Mouse (Mus musculus): ENCODE results near the gene Npy. TPM values are rescaled to one million over a fixed set of nuclear protein-coding genes. Genes with fewer than 3 reads are reported as not detected.

Npy gene
- polyA plus RNA-seq, 1 experiment, result 18.1 TPM

- Histone ChIP-seq H3K4me1 (ENCODE audit: control insufficient read depth, insufficient read depth, insufficient read length, low read length) (peaks cover 3% of the 10 kb centered on the region; the same call in 1 of the 2 replicates), H3K36me3 (ENCODE audit: control insufficient read depth, insufficient read depth, low read length) (no peaks in the 10 kb centered on the region), H3K4me3 (ENCODE audit: low read depth, low read length) (no peak overlapping the region), H3K27ac (ENCODE audit: insufficient read depth, low read depth, low read length) (no peak overlapping the region), H3K27me3 (ENCODE audit: control insufficient read depth, insufficient read depth, low read length) (no peaks in the 10 kb centered on the region)
- no peak for TF ChIP-seq POLR2A (IDR thresholded peaks at IDR 0.05; ENCODE audit: low read depth, low read length)
- no peak for TF ChIP-seq CTCF (IDR thresholded peaks at IDR 0.05; ENCODE audit: extremely low read depth, insufficient read length, insufficient replicate concordance, low read depth, low read length)
- 36% methylated on average over 7 of the region's 7 CpGs for WGBS
Observed at GRCm38 (mm10) chr6:49782679-49783078, 39.8 kb upstream of the Npy start.

- 80% methylated on average over 12 of the region's 12 CpGs for WGBS
Observed at GRCm38 (mm10) chr6:49792524-49792923, 30.0 kb upstream of the Npy start.

GRCm38 (mm10) chr6:49804105-49804504 lies 18.4 kb upstream of the Npy start:
- Histone ChIP-seq H3K4me3 (ENCODE audit: low read depth, low read length) (no peak overlapping the region), H3K36me3 (ENCODE audit: control insufficient read depth, insufficient read depth, low read length) (no peaks in the 10 kb centered on the region), H3K27ac (ENCODE audit: insufficient read depth, low read depth, low read length) (no peak overlapping the region), H3K27me3 (ENCODE audit: control insufficient read depth, insufficient read depth, low read length) (no peaks in the 10 kb centered on the region; the same call in 1 of the 2 replicates), H3K4me1 (ENCODE audit: control insufficient read depth, insufficient read depth, insufficient read length, low read length) (no peaks in the 10 kb centered on the region)
- 42% methylated on average over 8 of the region's 8 CpGs for WGBS
- TF ChIP-seq CTCF (IDR thresholded peaks at IDR 0.05; ENCODE audit: extremely low read depth, insufficient read length, insufficient replicate concordance, low read depth, low read length) (no peak), POLR2A (IDR thresholded peaks at IDR 0.05; ENCODE audit: low read depth, low read length) (no peak)

More at GRCm38 (mm10) chr6:49792524-49792923, 30.0 kb upstream of the Npy start:
- no peaks in the 10 kb centered on the region for H3K27me3 ChIP-seq (ENCODE audit: control insufficient read depth, insufficient read depth, low read length)
- no peak for TF ChIP-seq CTCF (IDR thresholded peaks at IDR 0.05; ENCODE audit: extremely low read depth, insufficient read length, insufficient replicate concordance, low read depth, low read length)
- no peak for TF ChIP-seq POLR2A (IDR thresholded peaks at IDR 0.05; ENCODE audit: low read depth, low read length)
- H3K4me3 ChIP-seq (ENCODE audit: low read depth, low read length), result no peak overlapping the region
- no peaks in the 10 kb centered on the region for H3K36me3 ChIP-seq (ENCODE audit: control insufficient read depth, insufficient read depth, low read length)
- H3K4me1 ChIP-seq (ENCODE audit: control insufficient read depth, insufficient read depth, insufficient read length, low read length), result no peaks in the 10 kb centered on the region
- H3K27ac ChIP-seq (ENCODE audit: insufficient read depth, low read depth, low read length), result no peak overlapping the region

- TF ChIP-seq CTCF (IDR thresholded peaks at IDR 0.05; ENCODE audit: extremely low read depth, insufficient read length, insufficient replicate concordance, low read depth, low read length) (no peak), POLR2A (IDR thresholded peaks at IDR 0.05; ENCODE audit: low read depth, low read length) (no peak)
- 48% methylated on average over 13 of the region's 13 CpGs for WGBS
- H3K4me3 ChIP-seq (ENCODE audit: low read depth, low read length), result no peak overlapping the region
Observed at GRCm38 (mm10) chr6:49808076-49808475, 14.4 kb upstream of the Npy start.

GRCm38 (mm10) chr6:49817183-49817582 lies 5.3 kb upstream of the Npy start:
- Histone ChIP-seq H3K27me3 (ENCODE audit: control insufficient read depth, insufficient read depth, low read length) (peaks cover 8% of the 10 kb centered on the region), H3K36me3 (ENCODE audit: control insufficient read depth, insufficient read depth, low read length) (no peaks in the 10 kb centered on the region), H3K4me3 (ENCODE audit: low read depth, low read length) (no peak overlapping the region), H3K27ac (ENCODE audit: insufficient read depth, low read depth, low read length) (no peak overlapping the region), H3K4me1 (ENCODE audit: control insufficient read depth, insufficient read depth, insufficient read length, low read length) (no peaks in the 10 kb centered on the region)
- 65% methylated on average over 5 of the region's 5 CpGs for WGBS
- TF ChIP-seq POLR2A (IDR thresholded peaks at IDR 0.05; ENCODE audit: low read depth, low read length) (no peak), CTCF (IDR thresholded peaks at IDR 0.05; ENCODE audit: extremely low read depth, insufficient read length, insufficient replicate concordance, low read depth, low read length) (no peak)

More at GRCm38 (mm10) chr6:49808076-49808475, 14.4 kb upstream of the Npy start:
- Histone ChIP-seq H3K4me1 (ENCODE audit: control insufficient read depth, insufficient read depth, insufficient read length, low read length) (no peaks in the 10 kb centered on the region), H3K36me3 (ENCODE audit: control insufficient read depth, insufficient read depth, low read length) (no peaks in the 10 kb centered on the region), H3K27ac (ENCODE audit: insufficient read depth, low read depth, low read length) (no peak overlapping the region), H3K27me3 (ENCODE audit: control insufficient read depth, insufficient read depth, low read length) (no peaks in the 10 kb centered on the region; the same call in 1 of the 2 replicates)

GRCm38 (mm10) chr6:49817625-49818024 lies 4.9 kb upstream of the Npy start:
- H3K36me3 ChIP-seq (ENCODE audit: control insufficient read depth, insufficient read depth, low read length), result no peaks in the 10 kb centered on the region
- WGBS, result 72% methylated on average over 6 of the region's 6 CpGs
- H3K27me3 ChIP-seq (ENCODE audit: control insufficient read depth, insufficient read depth, low read length), result peaks cover 13% of the 10 kb centered on the region
- TF ChIP-seq CTCF (IDR thresholded peaks at IDR 0.05; ENCODE audit: extremely low read depth, insufficient read length, insufficient replicate concordance, low read depth, low read length) (no peak), POLR2A (IDR thresholded peaks at IDR 0.05; ENCODE audit: low read depth, low read length) (no peak)
- no peak overlapping the region for H3K27ac ChIP-seq (ENCODE audit: insufficient read depth, low read depth, low read length)
- H3K4me3 ChIP-seq (ENCODE audit: low read depth, low read length), result no peak overlapping the region
- 0 out of 2 replicates have a peak, but pooled peaks cover 2% of the 10 kb centered on the region for H3K4me1 ChIP-seq (ENCODE audit: control insufficient read depth, insufficient read depth, insufficient read length, low read length)

GRCm38 (mm10) chr6:49822871-49823230 lies 341 bp downstream of the Npy start:
- peaks cover 26% of the 10 kb centered on the region for H3K27me3 ChIP-seq (ENCODE audit: control insufficient read depth, insufficient read depth, low read length)
- no peak overlapping the region for H3K4me3 ChIP-seq (ENCODE audit: low read depth, low read length)
- no peak overlapping the region for H3K27ac ChIP-seq (ENCODE audit: insufficient read depth, low read depth, low read length)
- H3K4me1 ChIP-seq (ENCODE audit: control insufficient read depth, insufficient read depth, insufficient read length, low read length), result 0 out of 2 replicates have a peak, but pooled peaks cover 2% of the 10 kb centered on the region
- no peaks in the 10 kb centered on the region for H3K36me3 ChIP-seq (ENCODE audit: control insufficient read depth, insufficient read depth, low read length)
- TF ChIP-seq CTCF (IDR thresholded peaks at IDR 0.05; ENCODE audit: extremely low read depth, insufficient read length, insufficient replicate concordance, low read depth, low read length) (no peak), POLR2A (IDR thresholded peaks at IDR 0.05; ENCODE audit: low read depth, low read length) (no peak)
- 3% methylated on average over 10 of the region's 10 CpGs for WGBS

Measured in small intestine, adult 2 months (tissue).